Mouse (Mus musculus): ENCODE measurements around the gene Tas2r134.

DNA sequence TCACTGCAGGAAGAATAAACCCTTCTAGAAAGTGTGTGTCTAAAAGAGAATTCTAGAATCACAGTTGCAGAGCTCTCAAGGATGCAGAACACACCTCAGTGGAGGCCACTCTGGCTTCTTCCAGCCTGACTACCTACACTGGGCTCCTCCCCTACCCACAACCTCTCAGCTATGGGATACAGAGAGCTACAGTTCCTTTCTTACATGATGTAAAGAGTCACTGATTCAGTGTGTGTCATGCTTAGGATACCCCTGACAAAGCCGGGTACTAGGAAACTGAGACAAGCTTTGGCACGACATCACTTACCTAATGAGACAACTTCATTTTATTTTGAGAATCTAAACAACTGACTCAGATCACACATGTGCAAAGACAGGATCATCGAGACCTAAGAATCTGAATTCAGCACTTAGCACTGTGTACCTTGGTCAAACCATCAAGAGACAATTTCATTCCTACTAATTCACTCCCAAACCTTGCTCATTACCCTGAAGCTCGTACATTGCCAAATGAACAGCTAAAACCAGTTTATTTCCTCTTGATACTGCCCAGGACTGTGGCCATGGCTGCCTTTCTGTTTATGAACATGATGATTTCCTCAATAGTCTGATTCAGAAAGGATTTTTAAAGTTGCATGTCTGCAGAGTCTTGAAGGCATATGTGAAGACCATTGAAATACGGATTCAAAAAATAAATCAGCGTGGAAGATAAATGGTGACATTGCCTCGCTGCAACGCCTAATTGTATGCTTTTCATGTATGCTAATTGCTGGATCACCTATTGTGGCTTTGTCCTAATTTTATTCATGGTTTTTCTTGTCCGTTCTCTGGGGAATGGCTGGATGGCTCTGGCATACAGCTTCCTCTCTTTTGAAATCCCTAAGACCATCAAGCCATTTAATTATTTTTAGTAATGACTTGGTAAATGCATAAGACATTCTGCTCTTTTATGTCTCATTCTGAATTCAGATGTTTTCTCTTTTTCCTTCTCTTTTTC lies 43.0 kb upstream of the Tas2r134 start:
- TF ChIP-seq CTCF (IDR thresholded peaks at IDR 0.05; ENCODE audit: extremely low read depth, insufficient read length, insufficient replicate concordance, low read depth, low read length) (no peak), POLR2A (IDR thresholded peaks at IDR 0.05; ENCODE audit: low read depth, low read length) (no peak)
